ENCODE assay signal across 15 mouse cellular contexts in the genomic region with DNA sequence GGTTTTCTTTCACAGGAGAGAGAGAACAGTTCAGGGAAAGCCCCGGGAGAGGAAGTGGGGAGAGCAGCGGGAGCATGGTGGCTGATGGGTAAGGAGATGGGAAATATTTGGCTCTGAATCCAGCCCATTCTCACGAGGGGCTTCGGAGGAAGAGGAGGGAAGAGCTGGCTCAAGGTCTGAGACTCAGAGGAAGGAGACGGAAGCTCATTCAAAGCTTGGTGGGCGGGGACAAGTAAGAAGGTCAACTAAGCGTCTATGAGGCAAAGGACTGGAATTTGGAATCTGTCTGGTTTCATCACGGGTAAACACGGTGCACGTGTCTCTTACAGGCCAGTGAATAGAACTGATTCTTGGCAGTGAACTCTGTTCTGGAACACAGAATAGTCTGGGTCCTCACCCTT. TPM values are rescaled to one million over a fixed set of nuclear protein-coding genes. Genes with fewer than 3 reads are reported as not detected.
DNase-seq lines count a peak whose midpoint lies in the region; ATAC-seq and TF ChIP-seq lines count a peak whose summit lies in the region.
"Had no signal": no experiment of that assay in that cellular context is flagged by ENCODE, and none has a peak within 500 bp of the region (broad histone marks: within the 10 kb centered on the region; RNA-seq: fewer than 3 reads in every experiment).

No protein-coding gene starts in this region.

- peaks cover 3% of the 10 kb centered on the region; the same call in 1 of the 2 replicates for H3K4me1 ChIP-seq in lung, postnatal 0 days (ENCODE audit: insufficient read depth, low read depth, low read length)

- H3K4me3 ChIP-seq in lung, postnatal 0 days (ENCODE audit: low read depth, low read length) = no peak overlapping the region
- no peak overlapping the region for H3K4me3 ChIP-seq in left cerebral cortex, adult 2 months
- H3K4me3 ChIP-seq: forebrain, embryonic 13.5 days; hindbrain, embryonic 12.5 days; limb, embryonic 10.5 days; megakaryocyte, embryonic 14.5 days; neural tube, embryonic 13.5 days had no signal

- no peaks in the 10 kb centered on the region for H3K36me3 ChIP-seq in lung, postnatal 0 days (ENCODE audit: insufficient read depth, low read length)
- H3K36me3 ChIP-seq: hindbrain, embryonic 12.5 days; limb, embryonic 10.5 days; neural tube, embryonic 13.5 days had no signal

- no peak for TF ChIP-seq EP300 in lung, postnatal 0 days (IDR thresholded peaks at IDR 0.05)

- no peak overlapping the region for H3K27ac ChIP-seq in lung, postnatal 0 days (ENCODE audit: low read length)
- no peak overlapping the region for H3K27ac ChIP-seq in left cerebral cortex, adult 2 months
- H3K27ac ChIP-seq: forebrain, embryonic 13.5 days; hindbrain, embryonic 12.5 days; limb, embryonic 10.5 days; neural tube, embryonic 13.5 days had no signal

- H3K4me2 ChIP-seq in lung, postnatal 0 days (replicated peaks; ENCODE audit: low read depth, low read length) = no peak overlapping the region
- H3K4me2 ChIP-seq: forebrain, embryonic 13.5 days; hindbrain, embryonic 12.5 days; neural tube, embryonic 13.5 days had no signal

- no peak for TF ChIP-seq CTCF in lung, postnatal 0 days (IDR thresholded peaks at IDR 0.05)
- no peak for TF ChIP-seq CTCF in left cerebral cortex, adult 2 months (IDR thresholded peaks at IDR 0.05)

- no peaks in the 10 kb centered on the region for H3K27me3 ChIP-seq in lung, postnatal 0 days (replicated peaks; ENCODE audit: insufficient read depth, low read length)
- H3K27me3 ChIP-seq: hindbrain, embryonic 12.5 days; megakaryocyte, embryonic 14.5 days; neural tube, embryonic 13.5 days had no signal

- no peaks in the 10 kb centered on the region for H3K9me3 ChIP-seq in lung, postnatal 0 days (ENCODE audit: low read length)
- H3K9me3 ChIP-seq: forebrain, embryonic 13.5 days; hindbrain, embryonic 12.5 days; limb, embryonic 10.5 days; megakaryocyte, embryonic 14.5 days; neural tube, embryonic 13.5 days had no signal

- WGBS in lung, postnatal 0 days = 39% methylated on average over 10 of the region's 10 CpGs

- DNase-seq in lung, postnatal 0 days (ENCODE audit: low spot score) = peak; percentile 61
- no peak for DNase-seq in lung, postnatal 10 days
- DNase-seq in adrenal gland, postnatal 36 days = peak; percentile 69 to 71
- DNase-seq in kidney, postnatal 14 days = peak; percentile 79
- peak; percentile 85 for DNase-seq in yolk sac, embryonic 10.5 days (ENCODE audit: low spot score)
- DNase-seq in left cerebral cortex, adult 2 months (ENCODE audit: extremely low spot score in 1 of 2, low spot score in 2 of 2) = no peak
- DNase-seq in lung, postnatal 14 days = no peak
- DNase-seq in gastrocnemius, postnatal 4 days (ENCODE audit: low spot score in 2 of 2) = no peak
- DNase-seq: heart, adult 18-20 months had no signal

- intact Hi-C loops in left cerebral cortex, adult 2 months (cut with DNase I) = no loop called here

- ATAC-seq in lung, postnatal 0 days = no peak
- ATAC-seq: forebrain, embryonic 13.5 days had no signal

- no peak overlapping the region for H3K9ac ChIP-seq in lung, postnatal 0 days (replicated peaks; ENCODE audit: low read depth)
- H3K9ac ChIP-seq: forebrain, embryonic 13.5 days; hindbrain, embryonic 12.5 days; neural tube, embryonic 13.5 days had no signal

RNA-seq across cellular contexts. Expression of gene Gpatch3, which starts 4.5 kb away (rescaled TPM):
- 6.7 and 7.1 TPM in 2 replicates for polyA plus RNA-seq in lung, postnatal 0 days (2015; fragmentation: Nextera tagmentation; extraction: Ambion mirVana)
- 1 to 10 TPM; 4.8 to 5.7 TPM for total RNA-seq in adrenal gland, postnatal 36 days (2021)
- total RNA-seq in left cerebral cortex, adult 2 months (2021) = 1 to 10 TPM; 8.5 to 8.7 TPM
- total RNA-seq in gastrocnemius, postnatal 4 days (2021) = 1 to 10 TPM; 5.2 to 6.0 TPM

RNA-seq across cellular contexts. Expression of gene Gpn2, which starts 14.1 kb away (rescaled TPM):
- 15.8 and 17.6 TPM in 2 replicates for polyA plus RNA-seq in lung, postnatal 0 days (2015; fragmentation: Nextera tagmentation; extraction: Ambion mirVana)
- 10 to 100 TPM; 16.4 to 21.4 TPM for total RNA-seq in adrenal gland, postnatal 36 days (2021)
- 10 to 100 TPM in 1 of 2 experiments, 1 to 10 TPM in 1; 9.4 to 12.3 TPM for total RNA-seq in left cerebral cortex, adult 2 months (2021)
- 1 to 10 TPM; 6.5 to 7.6 TPM for total RNA-seq in gastrocnemius, postnatal 4 days (2021)

RNA-seq across cellular contexts. Expression of gene Nr0b2, which starts 16.9 kb away (rescaled TPM):
- polyA plus RNA-seq in lung, postnatal 0 days (2015; fragmentation: Nextera tagmentation; extraction: Ambion mirVana) = 0.37 and 0.39 TPM in 2 replicates
- 10 to 100 TPM; 27.9 to 52.7 TPM for total RNA-seq in adrenal gland, postnatal 36 days (2021)
- not detected for total RNA-seq in left cerebral cortex, adult 2 months (2021)
- not detected for total RNA-seq in gastrocnemius, postnatal 4 days (2021)
- polyA plus RNA-seq: cortical plate, adult 2 months; forebrain, embryonic 13.5 days; hindbrain, embryonic 12.5 days; neural tube, embryonic 13.5 days had no signal

RNA-seq across cellular contexts. Expression of gene Nudc, which starts 24.3 kb away (rescaled TPM):
- 130 and 154 TPM in 2 replicates for polyA plus RNA-seq in lung, postnatal 0 days (2015; fragmentation: Nextera tagmentation; extraction: Ambion mirVana)
- 100 to 1,000 TPM; 152 to 166 TPM for total RNA-seq in adrenal gland, postnatal 36 days (2021)
- total RNA-seq in left cerebral cortex, adult 2 months (2021) = 100 to 1,000 TPM; 143 to 156 TPM
- 10 to 100 TPM; 73.7 to 80.7 TPM for total RNA-seq in gastrocnemius, postnatal 4 days (2021)

RNA-seq across cellular contexts. Expression of gene Sfn, which starts 31.9 kb away (rescaled TPM):
- 23.7 and 32.4 TPM in 2 replicates for polyA plus RNA-seq in lung, postnatal 0 days (2015; fragmentation: Nextera tagmentation; extraction: Ambion mirVana)
- 1 to 10 TPM; 1.2 to 1.4 TPM for total RNA-seq in adrenal gland, postnatal 36 days (2021)
- total RNA-seq in left cerebral cortex, adult 2 months (2021) = 1 to 10 TPM; 1.7 to 2.6 TPM
- 1 to 10 TPM; 2.2 to 2.3 TPM for total RNA-seq in gastrocnemius, postnatal 4 days (2021)

Comparison
In these comparisons a context has a peak if more than half of its experiments do, and no peak if none do; other contexts are left out.
1. DNase-seq: peak in lung, postnatal 0 days (single experiment), adrenal gland, postnatal 36 days (2 of 2), kidney, postnatal 14 days (single experiment) and yolk sac, embryonic 10.5 days (single experiment); none in lung, postnatal 10 days (single experiment), left cerebral cortex, adult 2 months (0 of 2), lung, postnatal 14 days (single experiment) and gastrocnemius, postnatal 4 days (0 of 2).
2. RNA of gene Nr0b2, which starts 16.9 kb away (total RNA-seq): 27.9 to 52.7 TPM in adrenal gland, postnatal 36 days; not detected in gastrocnemius, postnatal 4 days and not detected in left cerebral cortex, adult 2 months; every median in the first group is over 10 times any median in the second.